Mouse (Mus musculus) lung, postnatal 0 days (tissue): Measurements from ENCODE around the gene Cmtm5.

ENCODE experiments used
- CTCF ChIP-seq: IDR thresholded peaks from 2 replicates; pipeline ENCODE4 v1.5.1; 2016; ENCODE audit warnings: antibody characterized with exemption, mild to moderate bottlenecking
- EP300 ChIP-seq: IDR thresholded peaks from 2 replicates; pipeline ENCODE4 v1.6.1; 2016; ENCODE audit warnings: antibody characterized with exemption, mild to moderate bottlenecking, control low read depth

DNA sequence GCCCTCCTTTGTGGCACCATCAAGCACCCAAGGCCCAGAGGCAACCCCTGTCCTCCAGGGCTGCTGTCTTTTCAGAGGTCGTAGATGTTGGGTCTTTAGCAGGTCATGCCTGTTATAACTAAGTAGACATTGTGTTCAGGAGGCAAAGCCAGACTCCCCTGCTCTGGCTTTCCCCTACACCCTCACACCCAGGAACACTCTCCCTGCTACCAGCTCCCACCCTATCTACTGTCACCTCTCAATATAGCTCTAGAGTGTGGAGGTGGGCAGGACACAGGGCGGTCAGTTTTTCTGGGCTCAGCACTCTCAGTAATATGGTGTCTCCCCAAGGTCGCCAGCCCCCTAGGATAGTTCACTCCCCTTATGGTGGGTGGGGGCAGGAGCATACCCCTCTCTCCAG lies 31.8 kb downstream of the Cmtm5 start:
- TF ChIP-seq EP300 (no peak), CTCF (no peak)
